Mouse (Mus musculus) small intestine, adult 2 months (tissue): ENCODE measurements around the gene Lrriq1.

Experiments
- CTCF ChIP-seq: fragments of 200-500 bp; IDR thresholded peaks from 2 replicates; pipeline ENCODE4 v1.5.1; 2012; ENCODE audit warnings: low read depth, mild to moderate bottlenecking, control low read depth, inconsistent platforms, low read length, moderate library complexity, mixed read lengths; ENCODE audit not compliant: insufficient replicate concordance, insufficient read length; ENCODE audit errors: extremely low read depth
- POLR2A ChIP-seq: fragments of 200-500 bp; IDR thresholded peaks from 2 replicates; pipeline ENCODE4 v1.6.1; 2012; ENCODE audit warnings: low read depth, mild to moderate bottlenecking, control low read depth, inconsistent platforms, low read length, moderate library complexity

GRCm38 (mm10) chr10:103140609-103141008 lies 95.5 kb downstream of the Lrriq1 start:
- TF ChIP-seq CTCF (no peak), POLR2A (no peak)
